Mouse (Mus musculus) limb, embryonic 11.5 days (tissue): ENCODE measurements at regions not wholly inside any gene's neighbourhood (a gene's known extent, or its start where the extent isn't known, plus 50 kb on each side); places are given as distances from the start of the nearest gene placed in this dataset.

Source experiments
- ATAC-seq: fragments of 200-750 bp; cut with Nextera tagmentation; 2 replicates; pipeline ENCODE4 v1.8.0; 2017; ENCODE audit warnings: low read depth; ENCODE audit not compliant: insufficient number of reproducible peaks, low FRiP score, low TSS enrichment
- DNase-seq: peaks from one replicate; pipeline ENCODE4 v3.0.0-alpha.2; 2015; ENCODE audit warnings: low spot score
- H3K27ac ChIP-seq: fragments of 300-500 bp; sonication (generic); replicated peaks from 2 replicates; pipeline ENCODE4 v1.5.1; 2014; ENCODE audit warnings: low read depth, mild to moderate bottlenecking, low read length
- H3K27me3 ChIP-seq: fragments of 300-500 bp; sonication (generic); 2 replicates; pipeline ENCODE4 v1.6.1; 2014; ENCODE audit warnings: mild to moderate bottlenecking, low read length, mixed read lengths; ENCODE audit not compliant: control insufficient read depth, insufficient read depth
- H3K36me3 ChIP-seq: fragments of 300-500 bp; sonication (generic); 2 replicates; pipeline ENCODE4 v1.6.1; 2014; ENCODE audit warnings: mild to moderate bottlenecking, low read length, moderate library complexity, mixed read lengths; ENCODE audit not compliant: control insufficient read depth, insufficient read depth
- H3K4me1 ChIP-seq: fragments of 300-500 bp; sonication (generic); 2 replicates; pipeline ENCODE4 v1.6.1; 2014; ENCODE audit warnings: low read length, mixed read lengths; ENCODE audit not compliant: control insufficient read depth, insufficient read depth
- H3K4me2 ChIP-seq: fragments of 300-500 bp; sonication (generic); 2 replicates; pipeline ENCODE4 v1.6.1; 2014; ENCODE audit warnings: low read depth, mild to moderate bottlenecking, moderate library complexity; ENCODE audit not compliant: severe bottlenecking
- H3K4me3 ChIP-seq: fragments of 300-500 bp; sonication (generic); 2 replicates; pipeline ENCODE4 v1.5.1; 2014; ENCODE audit warnings: low read depth, low read length
- H3K9ac ChIP-seq: fragments of 300-500 bp; sonication (generic); 2 replicates; pipeline ENCODE4 v1.6.1; 2014; ENCODE audit warnings: mild to moderate bottlenecking, low read length
- H3K9me3 ChIP-seq: fragments of 300-500 bp; sonication (generic); 2 replicates; pipeline ENCODE4 v1.6.1; 2016; ENCODE audit warnings: low read length; ENCODE audit not compliant: control insufficient read depth
- WGBS: fragments of 180-500 bp; shearing (Covaris S2); extraction: QIAGEN DNeasy Blood & Tissue Kit; methylation state at CpG from one replicate; pipeline ENCODE4 v1.1.7; 2014; 5-methylcytosine and 5-hydroxymethylcytosine counted together

DNA sequence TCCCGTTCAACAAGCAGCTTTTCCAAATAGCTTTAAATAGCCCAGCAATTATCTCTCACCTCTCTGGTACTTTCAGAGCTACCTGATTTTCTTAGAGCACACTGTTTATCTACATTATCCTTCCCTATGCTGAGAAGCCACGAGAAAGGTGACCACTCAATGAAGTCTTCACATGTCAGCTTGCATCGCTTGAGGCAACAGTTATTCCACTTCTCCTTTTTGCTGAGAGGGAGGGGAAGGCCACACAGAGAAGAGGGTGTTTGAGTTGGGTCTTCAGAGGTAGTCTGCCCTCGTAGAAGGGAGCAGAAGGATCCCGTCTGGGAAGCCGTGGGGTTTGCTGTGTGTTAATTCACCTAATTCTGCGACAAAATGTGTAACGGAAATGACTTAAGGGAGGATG is 106.3 kb upstream of the Arid2 start:
- Histone ChIP-seq H3K27ac (no peak overlapping the region), H3K4me2 (no peak overlapping the region), H3K4me1 (peaks cover 4% of the 10 kb centered on the region; the same call in 1 of the 2 replicates), H3K9me3 (no peaks in the 10 kb centered on the region), H3K4me3 (no peak overlapping the region), H3K36me3 (no peaks in the 10 kb centered on the region), H3K9ac (no peak overlapping the region), H3K27me3 (no peaks in the 10 kb centered on the region)
- DNase-seq (no peak), ATAC-seq (no peak)
- 87% methylated on average over 8 of the region's 8 CpGs for WGBS

DNA sequence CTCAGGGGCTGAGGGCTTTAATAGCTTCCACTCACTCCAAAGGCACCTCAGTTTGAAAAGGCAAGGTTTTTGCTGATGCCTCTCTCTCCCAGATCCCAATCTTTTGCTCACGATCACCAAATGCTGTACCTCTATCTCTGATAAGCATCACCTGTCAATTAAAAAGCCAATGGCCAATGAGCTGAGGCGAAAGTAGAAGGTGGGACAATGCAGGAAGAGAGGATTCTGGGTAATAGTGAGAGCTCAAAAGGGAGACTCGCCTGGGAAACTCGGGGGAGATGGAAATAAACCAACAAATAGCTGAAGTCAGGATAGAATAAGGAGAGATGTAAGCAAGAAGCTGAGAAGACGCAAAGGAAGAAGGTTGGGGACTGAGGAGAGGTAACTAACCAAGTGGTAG is 105.0 kb upstream of the Arid2 start:
- H3K4me1 ChIP-seq = peaks cover 4% of the 10 kb centered on the region; the same call in 1 of the 2 replicates
- 82% methylated on average over 5 of the region's 5 CpGs for WGBS
- no peak for ATAC-seq

DNA sequence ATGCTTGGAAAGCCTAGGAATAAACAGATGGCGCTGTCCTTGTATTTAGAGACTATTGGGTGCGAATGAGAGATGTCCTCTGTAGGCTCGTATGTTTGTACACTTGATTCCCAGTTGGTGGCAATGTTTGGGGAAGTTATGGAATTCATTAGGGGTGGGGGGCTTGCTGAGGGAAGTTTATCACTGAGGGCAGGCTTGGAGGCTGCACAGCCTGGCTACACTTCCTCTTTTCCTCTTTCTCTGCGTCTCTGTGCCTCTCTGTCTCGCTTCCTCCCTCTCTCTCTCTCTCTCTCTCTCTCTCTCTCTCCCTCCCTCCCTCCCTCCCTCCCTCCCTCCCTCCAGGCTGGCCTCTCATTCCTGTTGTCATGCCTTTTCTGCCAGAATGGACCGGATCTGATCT is 104.2 kb upstream of the Arid2 start:
- Histone ChIP-seq H3K4me3 (no peak overlapping the region), H3K36me3 (no peaks in the 10 kb centered on the region), H3K4me1 (peaks cover 4% of the 10 kb centered on the region; the same call in 1 of the 2 replicates), H3K27me3 (no peaks in the 10 kb centered on the region), H3K4me2 (no peak overlapping the region), H3K9ac (no peak overlapping the region), H3K9me3 (no peaks in the 10 kb centered on the region), H3K27ac (no peak overlapping the region)
- WGBS = 68% methylated on average over 6 of the region's 6 CpGs
- ATAC-seq (no peak), DNase-seq (no peak)

More for the DNA sequence above, 105.0 kb upstream of the Arid2 start:
- Histone ChIP-seq H3K4me3 (no peak overlapping the region), H3K27ac (no peak overlapping the region), H3K9ac (no peak overlapping the region), H3K9me3 (no peaks in the 10 kb centered on the region), H3K27me3 (no peaks in the 10 kb centered on the region), H3K36me3 (no peaks in the 10 kb centered on the region), H3K4me2 (no peak overlapping the region)
- DNase-seq = no peak

DNA sequence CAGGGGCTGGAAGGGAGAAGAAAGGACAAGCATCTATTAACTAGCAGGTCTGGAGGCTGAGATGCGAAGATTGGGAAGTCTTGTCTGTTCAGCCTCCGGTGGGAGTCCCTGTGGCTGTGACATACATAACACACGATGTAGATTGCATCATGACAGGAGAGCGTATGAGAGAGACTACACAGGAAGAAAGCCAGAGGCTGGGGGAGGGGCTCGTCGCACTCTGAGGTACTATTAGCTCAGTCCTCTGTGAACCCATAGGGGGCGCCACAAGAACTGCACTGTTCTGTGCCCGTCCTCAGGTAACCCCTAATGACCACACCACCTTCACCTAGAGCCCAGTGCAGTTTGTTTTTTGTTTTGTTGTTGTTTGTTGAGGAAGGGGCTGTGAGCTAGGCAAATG is 102.7 kb upstream of the Arid2 start:
- DNase-seq = peak; percentile 31
- H3K9me3 ChIP-seq = no peaks in the 10 kb centered on the region
- 78% methylated on average over 8 of the region's 8 CpGs for WGBS
- peaks cover 4% of the 10 kb centered on the region; the same call in 1 of the 2 replicates for H3K4me1 ChIP-seq
- H3K9ac ChIP-seq = no peak overlapping the region
- no peak overlapping the region for H3K27ac ChIP-seq
- H3K27me3 ChIP-seq = no peaks in the 10 kb centered on the region
- H3K36me3 ChIP-seq = no peaks in the 10 kb centered on the region
- no peak overlapping the region for H3K4me2 ChIP-seq
- no peak for ATAC-seq
- H3K4me3 ChIP-seq = no peak overlapping the region

DNA sequence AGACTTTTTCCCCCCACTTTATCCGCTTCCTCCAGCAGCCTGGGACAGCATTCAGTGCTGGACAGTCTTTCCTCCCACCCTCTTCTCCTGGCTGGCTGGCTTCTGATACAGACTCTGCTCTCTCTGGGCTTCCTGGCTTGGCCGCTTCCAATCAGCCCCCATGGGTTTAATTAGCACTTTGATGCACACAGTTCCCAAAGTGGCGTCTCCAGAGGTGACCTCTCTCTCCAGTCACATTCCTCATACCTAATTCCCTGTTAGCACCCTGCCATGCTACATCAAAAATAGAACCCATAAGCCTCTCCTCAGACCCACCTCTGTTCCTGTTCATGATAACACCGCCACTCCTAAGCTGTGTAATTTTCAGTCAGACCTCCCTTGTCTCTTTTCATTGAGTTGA is 101.9 kb upstream of the Arid2 start:
- 30% methylated on average over 4 of the region's 4 CpGs for WGBS
- Histone ChIP-seq H3K36me3 (no peaks in the 10 kb centered on the region), H3K4me1 (peaks cover 4% of the 10 kb centered on the region; the same call in 1 of the 2 replicates), H3K4me3 (no peak overlapping the region), H3K9me3 (no peaks in the 10 kb centered on the region), H3K9ac (no peak overlapping the region), H3K27ac (no peak overlapping the region; the same call in 1 of the 2 replicates), H3K4me2 (no peak overlapping the region), H3K27me3 (no peaks in the 10 kb centered on the region)
- ATAC-seq (0 out of 2 replicates have a peak, but pooled peaks have one; percentile 13), DNase-seq (peak; percentile 27)

DNA sequence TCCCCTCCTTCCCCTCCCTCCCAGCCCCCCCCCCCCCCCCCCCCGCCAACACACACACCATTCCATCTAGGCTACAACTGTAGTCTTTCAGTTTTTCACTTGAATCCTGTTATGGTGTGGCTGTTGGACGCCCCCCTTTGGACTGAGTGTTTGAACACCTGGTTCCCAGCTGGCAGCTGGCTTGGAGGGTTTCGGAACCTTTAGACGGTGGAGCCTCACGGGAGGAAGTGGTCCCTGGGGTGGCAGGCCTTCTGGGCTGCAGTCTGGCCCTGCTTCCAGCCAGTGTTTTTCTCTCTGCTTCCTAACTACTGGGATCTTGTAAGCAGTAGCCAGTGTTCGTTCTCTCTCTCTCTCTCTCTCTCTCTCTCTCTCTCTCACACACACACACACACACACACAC is 101.4 kb upstream of the Arid2 start:
- Histone ChIP-seq H3K4me3 (no peak overlapping the region), H3K36me3 (no peaks in the 10 kb centered on the region), H3K27ac (peak overlapping the region; percentile 36; the same call in 1 of the 2 replicates), H3K9ac (no peak overlapping the region), H3K9me3 (no peaks in the 10 kb centered on the region), H3K4me1 (peaks cover 4% of the 10 kb centered on the region; the same call in 1 of the 2 replicates), H3K27me3 (no peaks in the 10 kb centered on the region), H3K4me2 (no peak overlapping the region)
- 16% methylated on average over 5 of the region's 6 CpGs for WGBS
- DNase-seq = peak; percentile 46
- ATAC-seq = 0 out of 2 replicates have a peak, but pooled peaks have one; percentile 17

DNA sequence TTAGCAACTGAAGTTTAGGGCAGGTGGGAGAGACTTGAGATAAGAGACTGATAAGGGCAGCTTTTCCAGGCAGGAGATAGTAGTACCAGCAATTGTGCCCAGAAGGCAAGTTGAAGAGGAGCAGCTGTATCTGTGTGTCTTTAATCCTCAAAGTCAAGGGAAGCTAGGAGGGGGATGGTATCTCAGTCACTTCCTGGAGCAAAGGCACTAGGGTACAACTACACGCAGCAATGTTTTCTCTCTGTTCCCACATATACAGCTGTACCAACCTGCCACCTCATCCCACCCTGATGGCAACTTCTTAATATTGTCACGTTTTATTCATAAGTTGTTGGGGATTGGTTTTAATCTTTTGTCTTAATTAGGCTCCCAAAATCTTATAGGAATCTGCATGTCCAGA is 97.8 kb upstream of the Arid2 start:
- 76% methylated on average over 2 of the region's 2 CpGs for WGBS
- Histone ChIP-seq H3K9me3 (no peaks in the 10 kb centered on the region), H3K36me3 (no peaks in the 10 kb centered on the region), H3K4me3 (no peak overlapping the region), H3K27me3 (no peaks in the 10 kb centered on the region), H3K27ac (no peak overlapping the region), H3K4me1 (peaks cover 4% of the 10 kb centered on the region; the same call in 1 of the 2 replicates), H3K9ac (no peak overlapping the region), H3K4me2 (no peak overlapping the region)
- ATAC-seq (no peak), DNase-seq (no peak)

DNA sequence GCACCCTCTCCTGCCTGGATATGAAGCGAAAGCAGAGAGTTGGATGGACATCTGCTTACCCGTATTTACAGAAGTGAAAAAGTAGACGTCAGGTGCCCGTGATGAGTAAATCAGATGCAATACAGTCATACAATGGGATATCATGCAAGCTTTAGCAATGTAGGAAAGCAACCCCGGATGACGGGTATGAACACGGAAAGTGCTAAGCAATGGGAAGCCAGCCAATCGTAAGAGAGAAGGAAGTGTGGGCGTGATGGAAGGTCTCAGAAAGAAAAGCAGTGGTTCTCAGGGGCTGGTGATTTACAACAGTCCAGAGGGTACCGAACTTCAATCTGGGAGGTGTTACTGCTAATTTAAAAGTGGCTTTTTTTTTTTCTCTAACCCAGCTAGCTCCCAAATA is 89.9 kb upstream of the Arid2 start:
- 78% methylated on average over 10 of the region's 10 CpGs for WGBS
- H3K4me2 ChIP-seq = no peak overlapping the region

DNA sequence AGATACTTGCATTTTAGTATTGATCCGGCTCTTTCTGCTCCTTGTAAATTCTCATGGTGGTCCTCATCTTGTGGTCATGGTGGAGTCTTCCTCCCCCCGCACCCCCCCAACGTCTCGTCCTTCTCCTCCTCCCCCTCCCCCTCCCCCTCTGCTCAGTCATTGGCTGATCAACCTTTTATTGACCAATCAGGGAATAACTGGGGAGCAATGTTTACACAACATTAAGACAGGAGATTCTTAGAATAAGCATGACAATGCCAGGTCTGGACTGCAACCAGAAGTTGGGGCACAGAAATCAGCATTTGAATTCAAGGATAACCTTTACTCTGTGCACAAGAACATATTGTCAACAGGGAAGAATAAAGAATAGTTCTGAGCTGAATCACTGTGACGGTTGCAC is 89.4 kb upstream of the Arid2 start:
- Histone ChIP-seq H3K9ac (no peak overlapping the region), H3K27me3 (no peaks in the 10 kb centered on the region), H3K4me3 (no peak overlapping the region), H3K4me2 (no peak overlapping the region), H3K9me3 (no peaks in the 10 kb centered on the region), H3K27ac (no peak overlapping the region), H3K36me3 (no peaks in the 10 kb centered on the region), H3K4me1 (no peaks in the 10 kb centered on the region)
- DNase-seq (no peak), ATAC-seq (no peak)
- 52% methylated on average over 5 of the region's 5 CpGs for WGBS

More for the DNA sequence above, 89.9 kb upstream of the Arid2 start:
- Histone ChIP-seq H3K9ac (no peak overlapping the region), H3K36me3 (no peaks in the 10 kb centered on the region), H3K4me1 (no peaks in the 10 kb centered on the region), H3K9me3 (no peaks in the 10 kb centered on the region), H3K27ac (no peak overlapping the region), H3K4me3 (no peak overlapping the region), H3K27me3 (no peaks in the 10 kb centered on the region)
- no peak for ATAC-seq
- no peak for DNase-seq
